Mouse (Mus musculus) inflammation-experienced regulatory T-cells, adult 6 months (primary cell): ENCODE measurements around the gene Nat8f2. TPM values are rescaled to one million over a fixed set of nuclear protein-coding genes. Genes with fewer than 3 reads are reported as not detected.
"Not testable (repeated sequence)": the region's sequence is repeated elsewhere in the genome, so short reads cannot be mapped to it uniquely, and the experiment has no call there.

Experiments used
- ATAC-seq: one replicate; pipeline ENCODE4 v1.8.0; 2017
- polyA plus RNA-seq, 3 experiments: library from polyadenylated mRNA; unstranded; fragments of 100-300 nt; shearing (Covaris generic); gene quantifications; one replicate each; pipeline ENCODE4 v1.2.1; 2017

Nat8f2 gene
- polyA plus RNA-seq, result under 1 TPM in 1 of 3 experiments, not detected in 2; 0.40 TPM

- not testable (repeated sequence) for ATAC-seq
These were observed at the start of gene Nat8f2 for GRCm38 (mm10) chr6:85869006-85869405. Nat8f2 (minus strand) TSS chr6:85869158.

GRCm38 (mm10) chr6:85918341-85918740, 49.4 kb upstream of the Nat8f2 start:
- ATAC-seq, result not testable (repeated sequence)

- no peak for ATAC-seq
These were observed 47.6 kb upstream of the Nat8f2 start for GRCm38 (mm10) chr6:85916596-85916995.

- ATAC-seq, result peak; percentile 96
These were observed 46.9 kb upstream of the Nat8f2 start, which contains the start of gene Nat8f1 for GRCm38 (mm10) chr6:85915539-85916513. Nat8f1 (minus strand) TSS chr6:85915687.

- ATAC-seq, result peak; percentile 11
These were observed 46.2 kb upstream of the Nat8f2 start for GRCm38 (mm10) chr6:85915141-85915538.

GRCm38 (mm10) chr6:85911587-85911986, 42.6 kb upstream of the Nat8f2 start, which contains the start of gene Tprkb:
Tprkb (plus strand) TSS chr6:85911865.
- no peak for ATAC-seq

GRCm38 (mm10) chr6:85909704-85910103, 40.7 kb upstream of the Nat8f2 start:
- ATAC-seq, result no peak

- no peak for ATAC-seq
These were observed 39.4 kb upstream of the Nat8f2 start for GRCm38 (mm10) chr6:85908341-85908740.

GRCm38 (mm10) chr6:85906911-85907351, 38.0 kb upstream of the Nat8f2 start:
- ATAC-seq, result not testable (repeated sequence)

GRCm38 (mm10) chr6:85904642-85905061, 35.7 kb upstream of the Nat8f2 start, which contains the start of gene Nat8f4:
Nat8f4 (minus strand) TSS chr6:85904884.
- ATAC-seq, result peak; percentile 87

- ATAC-seq, result no peak
These were observed 33.3 kb upstream of the Nat8f2 start for GRCm38 (mm10) chr6:85902303-85902702.

GRCm38 (mm10) chr6:85898596-85899475, 29.9 kb upstream of the Nat8f2 start:
- not testable (repeated sequence) for ATAC-seq

- ATAC-seq, result peak; percentile 74
These were observed 26.2 kb upstream of the Nat8f2 start for GRCm38 (mm10) chr6:85895061-85895648.

GRCm38 (mm10) chr6:85888961-85889360, 20.0 kb upstream of the Nat8f2 start:
- no peak for ATAC-seq

- no peak for ATAC-seq
These were observed 15.4 kb upstream of the Nat8f2 start for GRCm38 (mm10) chr6:85884311-85884710.

GRCm38 (mm10) chr6:85883246-85883645, 14.3 kb upstream of the Nat8f2 start:
- ATAC-seq, result not testable (repeated sequence)

GRCm38 (mm10) chr6:85867726-85868690, 950 bp downstream of the Nat8f2 start:
- ATAC-seq, result no peak

GRCm38 (mm10) chr6:85866995-85867394, 2.0 kb downstream of the Nat8f2 start:
- ATAC-seq, result not testable (repeated sequence)

- ATAC-seq, result not testable (repeated sequence)
These were observed 2.8 kb downstream of the Nat8f2 start for GRCm38 (mm10) chr6:85866166-85866565.

GRCm38 (mm10) chr6:85864900-85865639, 3.9 kb downstream of the Nat8f2 start:
- ATAC-seq, result not testable (repeated sequence)
